11 mouse cellular contexts compared by ENCODE assay signal in the genomic region with DNA sequence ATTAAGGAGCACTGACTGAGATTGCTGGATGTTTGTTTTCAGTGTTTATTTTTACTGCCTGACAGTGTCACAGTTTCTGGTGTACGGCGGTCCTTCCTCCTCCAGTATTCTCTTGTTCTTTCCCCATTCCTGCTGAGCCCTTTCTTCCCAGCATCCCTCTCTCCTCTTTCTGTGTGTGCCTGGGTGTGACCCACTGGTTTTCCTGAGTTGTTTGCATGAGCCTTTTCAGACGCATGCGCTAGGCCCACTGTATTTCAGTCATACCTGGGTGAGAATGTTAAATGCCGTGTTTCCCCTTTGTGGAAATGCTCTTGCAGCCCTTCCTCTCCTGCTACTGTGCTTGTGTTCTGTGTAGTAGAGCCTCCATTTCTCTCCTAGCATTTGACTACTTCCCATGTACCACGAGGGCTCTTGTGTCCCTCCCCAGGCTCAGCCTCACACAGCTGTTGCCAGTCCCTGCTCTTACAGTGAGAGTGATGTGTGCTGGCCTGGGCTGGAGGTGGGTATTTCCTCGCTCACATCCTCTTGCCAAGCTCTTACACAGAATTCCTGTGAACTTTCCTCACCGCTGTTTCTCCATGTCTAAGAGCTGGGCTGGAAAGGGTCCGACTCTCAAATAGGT. TPM values are rescaled to one million over a fixed set of nuclear protein-coding genes. Genes with fewer than 3 reads are reported as not detected.
A peak's percentile ranks its signal among the peaks of the same experiment; 100 is the strongest.
DNase-seq lines count a peak whose midpoint lies in the region; ATAC-seq lines count a peak whose summit lies in the region.
"Had no signal": no experiment of that assay in that cellular context is flagged by ENCODE, and none has a peak within 500 bp of the region (broad histone marks: within the 10 kb centered on the region; RNA-seq: fewer than 3 reads in every experiment).

No protein-coding gene starts in this region.

- no peak overlapping the region for H3K4me2 ChIP-seq in intestine, embryonic 16.5 days (ENCODE audit: low read depth, low read length)
- no peak overlapping the region for H3K4me2 ChIP-seq in intestine, embryonic 15.5 days (replicated peaks)
- no peak overlapping the region for H3K4me2 ChIP-seq in neural tube, embryonic 13.5 days
- H3K4me2 ChIP-seq in hindbrain, embryonic 16.5 days (ENCODE audit: low read length): no peak overlapping the region
- H3K4me2 ChIP-seq: hindbrain, embryonic 15.5 days; limb, embryonic 12.5 days had no signal

- no peak overlapping the region for H3K4me3 ChIP-seq in intestine, embryonic 16.5 days (ENCODE audit: low read length)
- H3K4me3 ChIP-seq in intestine, embryonic 15.5 days (replicated peaks): no peak overlapping the region
- H3K4me3 ChIP-seq in neural tube, embryonic 13.5 days: no peak overlapping the region
- H3K4me3 ChIP-seq in hindbrain, embryonic 16.5 days (ENCODE audit: low read length): no peak overlapping the region
- H3K4me3 ChIP-seq: hindbrain, embryonic 15.5 days; limb, embryonic 12.5 days had no signal

- H3K4me1 ChIP-seq in intestine, embryonic 16.5 days (ENCODE audit: control insufficient read depth, insufficient read depth, low read length): peaks cover 7% of the 10 kb centered on the region; the same call in 1 of the 2 replicates
- no peaks in the 10 kb centered on the region for H3K4me1 ChIP-seq in intestine, embryonic 15.5 days (replicated peaks)
- H3K4me1 ChIP-seq in neural tube, embryonic 13.5 days (replicated peaks): 0 out of 2 replicates have a peak, but pooled peaks cover 8% of the 10 kb centered on the region
- no peaks in the 10 kb centered on the region for H3K4me1 ChIP-seq in hindbrain, embryonic 16.5 days (ENCODE audit: control insufficient read depth, insufficient read depth, low read depth, low read length)

- no peak for DNase-seq in neural tube, embryonic 10.5 days (ENCODE audit: extremely low spot score, low spot score)
- DNase-seq in thymus, postnatal 10 days (ENCODE audit: low spot score in 2 of 2): no peak
- no peak for DNase-seq in left cerebral cortex, adult 8-10 months (ENCODE audit: low spot score in 2 of 2)
- no peak for DNase-seq in Muller cell, postnatal 12 days (ENCODE audit: inconsistent ontology term)
- DNase-seq: right cerebral cortex, postnatal 14 days had no signal

- H3K9ac ChIP-seq in intestine, embryonic 16.5 days (ENCODE audit: low read depth, low read length): 0 out of 2 replicates have a peak overlapping the region, but pooled peaks have one; percentile 24
- H3K9ac ChIP-seq in intestine, embryonic 15.5 days: no peak overlapping the region
- H3K9ac ChIP-seq in neural tube, embryonic 13.5 days: no peak overlapping the region
- H3K9ac ChIP-seq in hindbrain, embryonic 16.5 days (ENCODE audit: low read depth, low read length): no peak overlapping the region
- H3K9ac ChIP-seq: hindbrain, embryonic 15.5 days; limb, embryonic 12.5 days had no signal

- 66% methylated on average over 9 of the region's 9 CpGs for WGBS in intestine, embryonic 16.5 days
- 64% methylated on average over 9 of the region's 9 CpGs for WGBS in intestine, embryonic 15.5 days
- WGBS in neural tube, embryonic 13.5 days: 83% methylated on average over 9 of the region's 9 CpGs
- WGBS in hindbrain, embryonic 16.5 days: 76% methylated on average over 9 of the region's 9 CpGs

- H3K27ac ChIP-seq in intestine, embryonic 16.5 days (ENCODE audit: low read length): no peak overlapping the region
- no peak overlapping the region for H3K27ac ChIP-seq in intestine, embryonic 15.5 days
- H3K27ac ChIP-seq in neural tube, embryonic 13.5 days (replicated peaks): 0 out of 2 replicates have a peak overlapping the region, but pooled peaks have one; percentile 1
- H3K27ac ChIP-seq in hindbrain, embryonic 16.5 days (ENCODE audit: low read depth, low read length): peak overlapping the region; percentile 16; the same call in 1 of the 2 replicates
- H3K27ac ChIP-seq: hindbrain, embryonic 15.5 days; limb, embryonic 12.5 days had no signal

- H3K36me3 ChIP-seq in intestine, embryonic 16.5 days (ENCODE audit: control insufficient read depth, insufficient read depth, low read length): peaks cover 6% of the 10 kb centered on the region
- H3K36me3 ChIP-seq in intestine, embryonic 15.5 days: peaks cover 2% of the 10 kb centered on the region
- peaks cover 23% of the 10 kb centered on the region for H3K36me3 ChIP-seq in neural tube, embryonic 13.5 days
- peaks cover 3% of the 10 kb centered on the region for H3K36me3 ChIP-seq in hindbrain, embryonic 16.5 days (ENCODE audit: control insufficient read depth, insufficient read depth, low read length)

- no peak for ATAC-seq in intestine, embryonic 16.5 days
- ATAC-seq in intestine, embryonic 15.5 days: no peak
- no peak for ATAC-seq in neural tube, embryonic 13.5 days (ENCODE audit: low read depth)
- no peak for ATAC-seq in hindbrain, embryonic 16.5 days

- no peaks in the 10 kb centered on the region for H3K9me3 ChIP-seq in intestine, embryonic 16.5 days (ENCODE audit: control insufficient read depth, low read length)
- no peaks in the 10 kb centered on the region for H3K9me3 ChIP-seq in intestine, embryonic 15.5 days
- H3K9me3 ChIP-seq in neural tube, embryonic 13.5 days: no peaks in the 10 kb centered on the region
- no peaks in the 10 kb centered on the region for H3K9me3 ChIP-seq in hindbrain, embryonic 16.5 days (ENCODE audit: control insufficient read depth, low read length)
- H3K9me3 ChIP-seq: hindbrain, embryonic 15.5 days; limb, embryonic 12.5 days had no signal

- H3K27me3 ChIP-seq in intestine, embryonic 16.5 days (replicated peaks; ENCODE audit: control insufficient read depth, insufficient read depth, low read length): no peaks in the 10 kb centered on the region
- H3K27me3 ChIP-seq in intestine, embryonic 15.5 days (replicated peaks): no peaks in the 10 kb centered on the region
- H3K27me3 ChIP-seq in neural tube, embryonic 13.5 days: no peaks in the 10 kb centered on the region
- no peaks in the 10 kb centered on the region for H3K27me3 ChIP-seq in hindbrain, embryonic 16.5 days (replicated peaks; ENCODE audit: control insufficient read depth, insufficient read depth, low read length)
- H3K27me3 ChIP-seq: hindbrain, embryonic 15.5 days; limb, embryonic 12.5 days had no signal

RNA-seq across cellular contexts. Expression of a gene that starts 24.6 kb away (rescaled TPM):
- 12.6 and 16.4 TPM in 2 replicates for polyA plus RNA-seq in intestine, embryonic 16.5 days (2015; fragmentation: Nextera tagmentation; extraction: Ambion mirVana)
- polyA plus RNA-seq in intestine, embryonic 15.5 days (2015; fragmentation: Nextera tagmentation; extraction: Ambion mirVana): 17.9 and 18.6 TPM in 2 replicates
- 35.4 and 37.0 TPM in 2 replicates for polyA plus RNA-seq in neural tube, embryonic 13.5 days (2015; fragmentation: Nextera tagmentation; extraction: Ambion mirVana)
- 40.5 and 46.6 TPM in 2 replicates for polyA plus RNA-seq in hindbrain, embryonic 16.5 days (2015; fragmentation: Nextera tagmentation; extraction: Ambion mirVana)
- 100 to 1,000 TPM; 175 to 192 (median 181) TPM for total RNA-seq in left cerebral cortex, adult 8-10 months (2022)

Comparison
In these comparisons a context has a peak if more than half of its experiments do, and no peak if none do; other contexts are left out.
1. H3K27ac ChIP-seq: peak in neural tube, embryonic 13.5 days (single experiment) and hindbrain, embryonic 16.5 days (single experiment); none in intestine, embryonic 16.5 days (single experiment) and intestine, embryonic 15.5 days (single experiment).